In genomic region chr9:104304800-104305199, GRCm38 (mm10) we compare ENCODE assay signal across 15 mouse cellular contexts.
"Had no signal": no experiment of that assay in that cellular context is flagged by ENCODE, and none has a peak within 500 bp of the region (broad histone marks: within the 10 kb centered on the region; RNA-seq: fewer than 3 reads in every experiment).

No protein-coding gene starts in this region.

- H3K27me3 ChIP-seq: hindbrain, embryonic 12.5 days; liver, embryonic 15.5 days; midbrain, embryonic 13.5 days; neural tube, embryonic 15.5 days had no signal

- H3K9me3 ChIP-seq: hindbrain, embryonic 12.5 days; limb, embryonic 10.5 days; liver, embryonic 15.5 days; midbrain, embryonic 13.5 days; neural tube, embryonic 15.5 days had no signal

- H3K27ac ChIP-seq: hindbrain, embryonic 12.5 days; hindbrain, postnatal 0 days; layer of hippocampus, adult 2 months; limb, embryonic 10.5 days; liver, embryonic 15.5 days; midbrain, embryonic 13.5 days; neural tube, embryonic 15.5 days had no signal

- ATAC-seq: hindbrain, postnatal 0 days; lung, postnatal 0 days; midbrain, embryonic 13.5 days had no signal

- DNase-seq: lung, adult 2 months; lung, postnatal 36 days; spleen, adult 18-20 months; thymus, adult 18-20 months; thymus, postnatal 25 days had no signal

- H3K4me2 ChIP-seq: hindbrain, embryonic 12.5 days; liver, embryonic 11.5 days; liver, embryonic 15.5 days; midbrain, embryonic 13.5 days; neural tube, embryonic 15.5 days had no signal

- H3K4me1 ChIP-seq: hindbrain, embryonic 12.5 days; liver, embryonic 15.5 days; midbrain, embryonic 13.5 days; neural tube, embryonic 15.5 days had no signal

- H3K36me3 ChIP-seq: hindbrain, embryonic 12.5 days; limb, embryonic 10.5 days; liver, embryonic 15.5 days; midbrain, embryonic 13.5 days; neural tube, embryonic 15.5 days had no signal

- H3K9ac ChIP-seq: hindbrain, embryonic 12.5 days; liver, embryonic 15.5 days; midbrain, embryonic 13.5 days; neural tube, embryonic 15.5 days had no signal

- H3K4me3 ChIP-seq: hindbrain, embryonic 12.5 days; layer of hippocampus, adult 2 months; limb, embryonic 10.5 days; liver, embryonic 15.5 days; midbrain, embryonic 13.5 days; myocyte; neural tube, embryonic 15.5 days had no signal
